Mouse (Mus musculus): ENCODE results near the gene Stx2.

The Stx2 gene

GRCm38 (mm10) chr5:129008412-129008826 lies at the start of gene Stx2:
Gene Stx2, minus strand, starts transcription at chr5:129008574.
- DNase-seq (ENCODE audit: low spot score in 2 of 2) = peak; percentile 93 to 94

DNA sequence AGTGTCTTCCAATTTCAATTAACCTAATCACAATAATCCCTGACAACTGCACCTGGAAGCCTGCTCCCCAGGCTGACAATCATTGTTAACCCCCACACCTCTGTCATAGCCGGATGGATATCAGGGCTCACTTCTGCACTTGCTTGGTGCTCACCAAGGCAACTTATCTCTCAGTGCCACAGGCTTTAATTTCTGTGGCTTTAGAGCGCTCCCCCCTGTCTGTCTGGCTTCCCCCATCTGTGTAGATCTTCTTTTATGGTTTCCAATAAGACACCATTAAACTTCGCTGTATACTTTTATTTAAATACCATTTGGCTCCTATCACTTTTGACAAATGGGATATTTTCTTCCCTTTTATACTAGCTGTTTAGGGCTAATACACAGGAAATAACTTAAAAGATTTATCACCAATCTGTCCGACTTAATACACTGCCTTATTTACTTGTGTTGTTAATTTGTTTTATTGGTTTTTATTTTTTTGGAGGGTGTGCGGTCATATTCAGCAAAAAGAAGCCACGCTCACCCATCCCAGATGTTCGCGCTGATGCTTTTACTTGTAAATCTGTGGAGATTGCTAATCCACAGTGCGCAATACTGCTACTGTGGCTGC lies 46.4 kb upstream of the Stx2 start:
- DNase-seq (ENCODE audit: low spot score in 2 of 2) = no peak

- no peak for DNase-seq (ENCODE audit: low spot score in 2 of 2)
Measured at GRCm38 (mm10) chr5:129052636-129053355, 44.4 kb upstream of the Stx2 start.

GRCm38 (mm10) chr5:129051910-129052309 lies 43.5 kb upstream of the Stx2 start:
- DNase-seq (ENCODE audit: low spot score in 2 of 2) = no peak

DNA sequence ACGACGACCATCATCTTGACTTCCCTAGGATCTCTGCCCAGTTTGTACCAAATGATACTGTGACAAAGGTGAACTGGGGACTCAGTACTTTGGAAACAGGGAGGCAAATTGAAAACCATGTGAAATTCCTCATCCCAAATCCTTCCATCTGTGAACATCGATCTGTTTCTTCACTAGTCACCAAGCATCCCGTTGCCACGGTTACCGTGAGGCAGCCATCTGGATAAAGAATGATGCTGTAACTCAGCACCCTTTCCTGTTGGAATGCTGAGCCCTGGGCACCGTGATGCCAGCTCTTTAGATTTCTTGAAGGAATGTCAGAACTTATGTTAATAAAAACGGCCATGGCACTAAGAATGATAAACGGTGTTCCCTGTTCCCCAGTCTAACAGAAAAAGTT lies 41.0 kb upstream of the Stx2 start:
- peak; percentile 88 to 94 for DNase-seq (ENCODE audit: low spot score in 2 of 2)

DNA sequence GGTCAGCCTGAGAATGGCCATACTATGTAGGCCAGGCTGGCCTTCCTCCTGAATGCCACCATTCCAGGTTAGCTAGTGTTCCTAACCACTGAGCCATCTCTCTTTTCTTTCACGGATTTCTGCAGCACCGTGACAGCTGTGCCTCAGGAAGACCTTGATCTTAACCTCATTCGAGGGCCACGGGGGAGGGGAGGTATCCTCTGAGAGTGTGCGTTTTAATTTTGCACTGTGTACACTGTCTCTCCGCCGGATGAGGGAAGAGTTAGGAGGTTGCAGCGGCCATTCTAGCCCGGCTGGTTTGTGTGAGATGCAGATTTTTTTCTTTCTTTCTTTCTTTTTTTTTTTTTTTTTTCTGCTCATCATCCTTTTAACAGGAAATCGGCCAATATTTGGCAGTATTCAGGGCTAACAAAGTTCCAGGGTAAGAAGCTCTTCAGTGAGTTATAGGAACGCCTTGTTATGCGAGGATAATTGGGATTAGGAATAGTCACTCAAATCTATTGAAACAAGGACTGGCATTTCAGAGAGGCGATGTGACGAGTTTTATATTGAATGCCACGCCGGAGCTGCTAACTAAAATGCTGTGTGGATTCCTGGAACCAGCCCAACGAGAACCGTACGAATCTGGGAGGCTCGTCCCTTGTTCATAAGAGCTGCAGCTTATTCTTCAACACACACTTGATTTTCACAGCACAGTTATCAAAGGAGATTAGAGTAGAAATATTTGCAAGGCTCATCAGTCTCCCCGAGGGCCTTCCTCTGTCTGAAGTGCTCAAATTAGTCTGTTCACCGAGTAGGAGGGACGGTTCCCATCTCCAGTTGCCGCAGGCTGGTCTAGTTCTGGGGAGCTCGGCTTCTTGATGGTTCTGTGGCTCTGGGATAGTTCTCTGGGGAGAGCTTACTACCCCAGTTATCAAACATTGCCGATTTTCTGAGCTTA lies 37.5 kb upstream of the Stx2 start:
- peak; percentile 76 to 77 for DNase-seq (ENCODE audit: low spot score in 2 of 2)

GRCm38 (mm10) chr5:129037739-129038138 lies 29.4 kb upstream of the Stx2 start:
- DNase-seq (ENCODE audit: low spot score in 2 of 2) = no peak

DNA sequence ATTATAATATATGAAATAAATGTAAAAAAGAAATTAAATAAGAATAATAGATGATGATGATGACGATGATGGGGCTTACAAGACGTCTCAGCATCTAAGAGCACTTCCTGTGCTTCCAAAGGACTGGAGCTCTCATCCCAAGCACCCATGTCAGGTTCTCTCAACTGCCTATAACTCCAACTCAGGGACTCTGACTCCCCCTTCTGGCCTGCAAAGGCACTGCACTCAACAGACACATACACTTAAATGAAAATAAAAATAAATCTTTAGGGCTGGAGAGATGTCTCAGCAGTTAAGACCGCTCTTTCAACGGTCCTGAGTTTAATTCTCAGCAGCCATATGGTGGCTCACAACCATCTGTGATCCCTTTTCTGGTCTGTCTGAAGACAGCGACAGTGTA lies 28.3 kb upstream of the Stx2 start:
- no peak for DNase-seq (ENCODE audit: low spot score in 2 of 2)

DNA sequence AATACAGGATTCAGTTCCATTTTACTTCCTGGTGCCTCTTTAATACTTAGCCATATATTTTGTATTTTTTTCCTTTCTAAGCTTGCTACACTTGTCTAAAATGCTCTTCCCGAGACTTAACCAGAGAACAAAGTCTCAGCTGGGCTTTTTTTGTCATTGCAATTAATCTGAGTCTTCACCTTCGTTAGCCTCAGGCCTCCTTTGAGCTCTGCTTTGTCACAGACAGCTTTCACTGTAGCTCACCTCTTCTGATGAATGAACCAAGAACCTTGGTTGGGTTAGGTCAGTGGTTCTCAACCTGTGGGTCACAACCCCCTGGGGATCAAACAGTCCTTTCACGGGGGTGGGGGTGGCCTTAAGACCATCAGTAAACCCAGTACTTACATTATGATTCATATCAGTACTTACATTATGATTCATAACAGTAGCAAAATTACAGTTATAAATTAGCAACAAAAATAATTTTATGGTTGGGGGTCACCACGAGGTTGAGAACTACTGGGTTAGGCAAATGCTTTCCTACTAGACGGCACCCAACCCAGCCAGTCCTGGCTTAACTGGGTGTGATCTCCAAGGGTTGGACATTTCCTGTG lies 20.9 kb upstream of the Stx2 start:
- DNase-seq (ENCODE audit: low spot score in 2 of 2) = no peak

- DNase-seq (ENCODE audit: low spot score in 2 of 2) = no peak
Measured at GRCm38 (mm10) chr5:129026637-129027036, 18.3 kb upstream of the Stx2 start.

- DNase-seq (ENCODE audit: low spot score in 2 of 2) = no peak
Measured at GRCm38 (mm10) chr5:129026171-129026570, 17.8 kb upstream of the Stx2 start.

GRCm38 (mm10) chr5:129025725-129026124 lies 17.4 kb upstream of the Stx2 start:
- DNase-seq (ENCODE audit: low spot score in 2 of 2) = no peak

- no peak for DNase-seq (ENCODE audit: low spot score in 2 of 2)
Measured at GRCm38 (mm10) chr5:129025048-129025447, 16.7 kb upstream of the Stx2 start.

DNA sequence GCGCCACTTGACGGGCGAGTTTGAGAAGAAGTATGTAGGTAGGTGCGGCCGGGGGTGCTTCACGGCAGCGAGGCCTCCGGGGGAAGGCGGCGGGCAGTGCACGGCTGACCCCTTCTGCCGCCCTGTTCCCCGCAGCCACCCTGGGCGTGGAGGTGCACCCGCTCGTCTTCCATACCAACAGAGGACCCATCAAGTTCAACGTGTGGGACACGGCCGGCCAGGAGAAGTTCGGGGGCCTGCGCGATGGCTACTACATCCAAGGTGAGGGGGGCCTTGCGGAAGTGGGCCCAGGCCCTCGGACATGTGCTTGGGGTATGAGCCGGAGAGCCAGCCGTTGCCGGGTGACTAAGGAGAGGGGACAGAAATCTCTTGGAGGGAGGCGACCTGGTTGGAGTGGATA lies 12.4 kb upstream of the Stx2 start:
- peak; percentile 58 for DNase-seq (ENCODE audit: low spot score in 2 of 2)

GRCm38 (mm10) chr5:129020300-129020668 lies 11.9 kb upstream of the Stx2 start:
- DNase-seq (ENCODE audit: low spot score in 2 of 2) = no peak

DNA sequence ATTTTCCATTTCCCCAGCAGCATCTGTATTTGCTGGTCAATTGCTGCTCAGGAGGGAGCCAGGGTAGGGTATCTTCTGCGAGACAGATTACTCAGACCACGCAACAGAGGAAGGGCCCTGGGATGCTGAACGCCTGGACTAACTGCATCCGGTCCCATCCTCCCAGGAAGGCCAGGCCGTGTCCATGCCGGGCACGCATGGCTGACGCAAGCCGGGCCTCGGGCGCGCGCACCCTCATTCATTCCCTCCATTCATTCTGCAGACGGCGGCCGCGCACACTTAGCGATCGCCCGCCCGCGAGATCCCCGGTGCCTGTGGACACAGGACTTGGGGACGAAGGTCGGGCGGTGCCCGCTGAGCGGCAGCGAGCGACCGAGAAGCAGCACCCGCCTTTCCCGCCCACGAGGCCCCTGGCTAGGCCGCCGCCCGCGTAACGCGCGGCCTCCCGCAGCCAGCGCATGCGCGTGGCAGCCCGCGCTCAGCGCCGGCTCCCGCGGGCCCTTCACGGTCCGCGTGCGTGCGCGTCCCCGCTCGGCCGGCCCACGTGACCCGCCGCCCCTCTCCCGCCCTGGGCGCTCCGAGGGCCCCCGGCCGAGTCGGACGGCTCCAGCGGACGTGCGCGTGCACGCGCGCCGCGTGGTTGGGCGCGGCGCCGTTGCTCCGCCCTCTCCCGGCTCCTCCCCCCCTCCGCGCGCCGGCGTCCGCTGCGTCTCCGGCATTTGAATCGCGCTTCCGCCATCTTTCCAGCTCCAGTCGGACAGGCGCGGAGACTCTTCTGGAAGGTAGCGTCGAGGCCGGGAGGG lies 11.3 kb upstream of the Stx2 start, which contains the start of gene Ran:
Ran (plus strand) TSS at position 573 of the 803 bp plus-strand sequence.
- peak; percentile 97 for DNase-seq (ENCODE audit: low spot score in 2 of 2)

GRCm38 (mm10) chr5:129018782-129019489 lies 10.6 kb upstream of the Stx2 start:
- DNase-seq (ENCODE audit: low spot score in 2 of 2) = no peak

GRCm38 (mm10) chr5:129016370-129016769 lies 8.0 kb upstream of the Stx2 start:
- no peak for DNase-seq (ENCODE audit: low spot score in 2 of 2)

GRCm38 (mm10) chr5:129015540-129015939 lies 7.2 kb upstream of the Stx2 start:
- no peak for DNase-seq (ENCODE audit: low spot score in 2 of 2)

- no peak for DNase-seq (ENCODE audit: low spot score in 2 of 2)
Measured at GRCm38 (mm10) chr5:129015020-129015419, 6.6 kb upstream of the Stx2 start.

All from right cerebral cortex, postnatal 10 days (tissue).